Mouse (Mus musculus) E14TG2a.4 (cell line): Measurements from ENCODE around the gene Ankrd26.

ENCODE experiments used
- CTCF ChIP-seq: conservative IDR thresholded peaks from 2 replicates; pipeline ENCODE4 v1.5.1; 2014; ENCODE audit warnings: low read length
- POU5F1 ChIP-seq: IDR thresholded peaks from 2 replicates; pipeline ENCODE4 v1.6.1; 2014; ENCODE audit warnings: low read length, borderline replicate concordance

GRCm38 (mm10) chr6:118482125-118482524, 79.9 kb downstream of the Ankrd26 start:
- TF ChIP-seq CTCF (no peak), POU5F1 (no peak)
